Mouse (Mus musculus): ENCODE measurements around the gene Nat14.
"Not testable (repeated sequence)": the region's sequence is repeated elsewhere in the genome, so short reads cannot be mapped to it uniquely, and the experiment has no call there.

The Nat14 gene

GRCm38 (mm10) chr7:4921824-4922482 lies at the start of gene Nat14:
TSS of gene Nat14 (plus strand) at chr7:4922028.
- no peak for DNase-seq

- DNase-seq: peak; percentile 82
These were observed 45.0 kb upstream of the Nat14 start, which contains the start of gene Isoc2a for GRCm38 (mm10) chr7:4876753-4877221. TSS of gene Isoc2a (plus strand) at chr7:4877153.

GRCm38 (mm10) chr7:4877226-4877625 lies 44.6 kb upstream of the Nat14 start:
- no peak for DNase-seq

- DNase-seq: no peak
These were observed 43.6 kb upstream of the Nat14 start for GRCm38 (mm10) chr7:4878186-4878585.

GRCm38 (mm10) chr7:4879036-4879435 lies 42.8 kb upstream of the Nat14 start:
- DNase-seq: not testable (repeated sequence)

- no peak for DNase-seq
These were observed 35.1 kb upstream of the Nat14 start for GRCm38 (mm10) chr7:4886680-4887079.

- no peak for DNase-seq
These were observed 26.6 kb upstream of the Nat14 start for GRCm38 (mm10) chr7:4895186-4895585.

- no peak for DNase-seq
These were observed 22.8 kb upstream of the Nat14 start for GRCm38 (mm10) chr7:4898851-4899648.

- DNase-seq: no peak
These were observed 21.9 kb upstream of the Nat14 start for GRCm38 (mm10) chr7:4899649-4900522.

GRCm38 (mm10) chr7:4900523-4900851 lies 21.3 kb upstream of the Nat14 start:
- DNase-seq: no peak

GRCm38 (mm10) chr7:4901171-4901570 lies 20.7 kb upstream of the Nat14 start:
- no peak for DNase-seq

- no peak for DNase-seq
These were observed 19.4 kb upstream of the Nat14 start for GRCm38 (mm10) chr7:4902404-4902803.

- no peak for DNase-seq
These were observed 15.3 kb upstream of the Nat14 start, which contains the start of gene Gm36210 for GRCm38 (mm10) chr7:4906466-4906950. TSS of gene Gm36210 (minus strand) at chr7:4906516.

GRCm38 (mm10) chr7:4911561-4911960 lies 10.3 kb upstream of the Nat14 start:
- no peak for DNase-seq

- DNase-seq: no peak
These were observed 9.6 kb upstream of the Nat14 start for GRCm38 (mm10) chr7:4912248-4912647.

- DNase-seq: peak; percentile 96
These were observed 6.7 kb upstream of the Nat14 start, which contains the start of gene Zfp628 for GRCm38 (mm10) chr7:4915007-4915665. TSS of gene Zfp628 (plus strand) at chr7:4915217.

- DNase-seq: no peak
These were observed 6.0 kb upstream of the Nat14 start for GRCm38 (mm10) chr7:4915669-4916416.

- DNase-seq: no peak
These were observed 4.3 kb upstream of the Nat14 start for GRCm38 (mm10) chr7:4917494-4917893.

- no peak for DNase-seq
These were observed 3.1 kb upstream of the Nat14 start for GRCm38 (mm10) chr7:4918681-4919080.

GRCm38 (mm10) chr7:4919096-4919495 lies 2.7 kb upstream of the Nat14 start:
- DNase-seq: no peak

GRCm38 (mm10) chr7:4919971-4920370 lies 1.9 kb upstream of the Nat14 start:
- DNase-seq: no peak

- no peak for DNase-seq
These were observed 1.3 kb upstream of the Nat14 start for GRCm38 (mm10) chr7:4920496-4920895.

Measured in right cerebral cortex, postnatal 25 days (tissue).